Mouse (Mus musculus) forebrain, embryonic 12.5 days (tissue): ENCODE measurements at regions not wholly inside any gene's neighbourhood (a gene's known extent, or its start where the extent isn't known, plus 50 kb on each side); places are given as distances from the start of the nearest gene placed in this dataset.
"Not testable (repeated sequence)": the region's sequence is repeated elsewhere in the genome, so short reads cannot be mapped to it uniquely, and the experiment has no call there.

Experiments
- ATAC-seq: fragments of 200-750 bp; cut with Nextera tagmentation; 2 replicates; pipeline ENCODE4 v1.8.0; 2017; ENCODE audit warnings: moderate TSS enrichment; ENCODE audit not compliant: low FRiP score
- H3K27ac ChIP-seq: fragments of 300-500 bp; sonication (generic); 2 replicates; pipeline ENCODE4 v1.5.1; 2016; ENCODE audit warnings: mild to moderate bottlenecking
- H3K27me3 ChIP-seq: fragments of 300-500 bp; sonication (generic); 2 replicates; pipeline ENCODE4 v1.6.1; 2016; ENCODE audit warnings: mild to moderate bottlenecking
- H3K36me3 ChIP-seq: fragments of 300-500 bp; sonication (generic); replicated peaks from 2 replicates; pipeline ENCODE4 v1.6.1; 2016; ENCODE audit warnings: mild to moderate bottlenecking
- H3K4me1 ChIP-seq: fragments of 300-500 bp; sonication (generic); 2 replicates; pipeline ENCODE4 v1.6.1; 2016
- H3K4me2 ChIP-seq: fragments of 300-500 bp; sonication (generic); 2 replicates; pipeline ENCODE4 v1.6.1; 2016; ENCODE audit warnings: mild to moderate bottlenecking, moderate library complexity
- H3K4me3 ChIP-seq: fragments of 300-500 bp; sonication (generic); replicated peaks from 2 replicates; pipeline ENCODE4 v1.5.1; 2016; ENCODE audit warnings: mild to moderate bottlenecking
- H3K9ac ChIP-seq: fragments of 300-500 bp; sonication (generic); 2 replicates; pipeline ENCODE4 v1.6.1; 2016; ENCODE audit warnings: mild to moderate bottlenecking
- H3K9me3 ChIP-seq: fragments of 300-500 bp; sonication (generic); 2 replicates; pipeline ENCODE4 v1.6.1; 2016
- WGBS: fragments of 180-500 bp; shearing (Covaris S2); methylation state at CpG from one replicate; pipeline ENCODE4 v1.1.7; 2016; 5-methylcytosine and 5-hydroxymethylcytosine counted together

GRCm38 (mm10) chr19:54151766-54152165, 107.8 kb downstream of the Adra2a start:
- H3K9me3 ChIP-seq, H3K4me2 ChIP-seq, H3K27ac ChIP-seq, H3K9ac ChIP-seq, ATAC-seq, H3K4me1 ChIP-seq, H3K4me3 ChIP-seq, H3K36me3 ChIP-seq, H3K27me3 ChIP-seq: not testable (repeated sequence)
- 89% methylated on average over 1 of the region's 1 CpGs for WGBS

- Histone ChIP-seq H3K4me3 (no peak overlapping the region), H3K4me1 (no peaks in the 10 kb centered on the region), H3K9me3 (no peaks in the 10 kb centered on the region), H3K27me3 (no peaks in the 10 kb centered on the region), H3K27ac (no peak overlapping the region), H3K9ac (no peak overlapping the region), H3K36me3 (no peaks in the 10 kb centered on the region), H3K4me2 (no peak overlapping the region)
- 89% methylated on average over 4 of the region's 4 CpGs for WGBS
- no peak for ATAC-seq
Measured at GRCm38 (mm10) chr19:54154400-54154799, 110.4 kb downstream of the Adra2a start.

GRCm38 (mm10) chr19:54170361-54170760, 126.4 kb downstream of the Adra2a start:
- no peak overlapping the region for H3K4me2 ChIP-seq
- ATAC-seq, result no peak
- 52% methylated on average over 2 of the region's 2 CpGs for WGBS

GRCm38 (mm10) chr19:54174090-54175055, 130.4 kb downstream of the Adra2a start:
- Histone ChIP-seq H3K4me2 (no peak overlapping the region), H3K4me3 (no peak overlapping the region), H3K27me3 (no peaks in the 10 kb centered on the region), H3K9me3 (no peaks in the 10 kb centered on the region), H3K36me3 (no peaks in the 10 kb centered on the region), H3K9ac (no peak overlapping the region), H3K4me1 (peaks cover 12% of the 10 kb centered on the region), H3K27ac (no peak overlapping the region)
- WGBS, result 92% methylated on average over 14 of the region's 14 CpGs
- no peak for ATAC-seq

More at GRCm38 (mm10) chr19:54170361-54170760, 126.4 kb downstream of the Adra2a start:
- Histone ChIP-seq H3K9me3 (no peaks in the 10 kb centered on the region), H3K9ac (no peak overlapping the region), H3K36me3 (no peaks in the 10 kb centered on the region), H3K4me3 (no peak overlapping the region), H3K27me3 (no peaks in the 10 kb centered on the region), H3K27ac (no peak overlapping the region), H3K4me1 (peaks cover 12% of the 10 kb centered on the region)

- Histone ChIP-seq H3K9me3 (no peaks in the 10 kb centered on the region), H3K9ac (no peak overlapping the region), H3K4me3 (no peak overlapping the region), H3K27me3 (no peaks in the 10 kb centered on the region), H3K27ac (no peak overlapping the region), H3K36me3 (no peaks in the 10 kb centered on the region), H3K4me2 (no peak overlapping the region), H3K4me1 (peaks cover 12% of the 10 kb centered on the region)
- 44% methylated on average over 7 of the region's 7 CpGs for WGBS
- ATAC-seq, result no peak
Measured at GRCm38 (mm10) chr19:54175766-54176165, 131.8 kb downstream of the Adra2a start.

- Histone ChIP-seq H3K4me3 (no peak overlapping the region), H3K27ac (no peak overlapping the region), H3K36me3 (no peaks in the 10 kb centered on the region), H3K4me2 (no peak overlapping the region), H3K4me1 (no peaks in the 10 kb centered on the region), H3K27me3 (no peaks in the 10 kb centered on the region), H3K9ac (no peak overlapping the region), H3K9me3 (no peaks in the 10 kb centered on the region)
- 91% methylated on average over 6 of the region's 6 CpGs for WGBS
- no peak for ATAC-seq
Measured at GRCm38 (mm10) chr19:54177491-54177890, 133.5 kb downstream of the Adra2a start.

GRCm38 (mm10) chr19:54200407-54200806, 156.5 kb downstream of the Adra2a start:
- ATAC-seq, result no peak

GRCm38 (mm10) chr19:54202456-54202855, 158.5 kb downstream of the Adra2a start:
- no peaks in the 10 kb centered on the region for H3K36me3 ChIP-seq
- H3K27ac ChIP-seq, result no peak overlapping the region
- ATAC-seq, result no peak
- WGBS, result 77% methylated on average over 6 of the region's 6 CpGs
- no peaks in the 10 kb centered on the region for H3K4me1 ChIP-seq
- H3K4me2 ChIP-seq, result no peak overlapping the region
- no peaks in the 10 kb centered on the region for H3K27me3 ChIP-seq
- no peaks in the 10 kb centered on the region for H3K9me3 ChIP-seq
- no peak overlapping the region for H3K4me3 ChIP-seq
- no peak overlapping the region for H3K9ac ChIP-seq

More at GRCm38 (mm10) chr19:54200407-54200806, 156.5 kb downstream of the Adra2a start:
- Histone ChIP-seq H3K36me3 (no peaks in the 10 kb centered on the region), H3K9ac (no peak overlapping the region), H3K4me1 (no peaks in the 10 kb centered on the region), H3K4me2 (no peak overlapping the region), H3K27me3 (no peaks in the 10 kb centered on the region), H3K4me3 (no peak overlapping the region), H3K27ac (no peak overlapping the region), H3K9me3 (no peaks in the 10 kb centered on the region)
- WGBS, result 73% methylated on average over 6 of the region's 6 CpGs

- ATAC-seq, result no peak
Measured at GRCm38 (mm10) chr19:54206819-54207218, 162.9 kb downstream of the Adra2a start.

GRCm38 (mm10) chr19:54212169-54212568, 168.2 kb downstream of the Adra2a start:
- WGBS, result 87% methylated on average over 7 of the region's 7 CpGs
- no peaks in the 10 kb centered on the region for H3K36me3 ChIP-seq
- no peaks in the 10 kb centered on the region for H3K27me3 ChIP-seq
- no peaks in the 10 kb centered on the region for H3K9me3 ChIP-seq
- ATAC-seq, result no peak
- H3K4me1 ChIP-seq, result no peaks in the 10 kb centered on the region
- H3K4me3 ChIP-seq, result no peak overlapping the region
- H3K27ac ChIP-seq, result no peak overlapping the region
- H3K9ac ChIP-seq, result no peak overlapping the region
- H3K4me2 ChIP-seq, result no peak overlapping the region

More at GRCm38 (mm10) chr19:54206819-54207218, 162.9 kb downstream of the Adra2a start:
- Histone ChIP-seq H3K36me3 (no peaks in the 10 kb centered on the region), H3K27ac (no peak overlapping the region), H3K9ac (no peak overlapping the region), H3K4me3 (no peak overlapping the region), H3K4me1 (no peaks in the 10 kb centered on the region), H3K9me3 (no peaks in the 10 kb centered on the region), H3K4me2 (no peak overlapping the region), H3K27me3 (no peaks in the 10 kb centered on the region)
- WGBS, result 82% methylated on average over 6 of the region's 6 CpGs

- no peaks in the 10 kb centered on the region for H3K27me3 ChIP-seq
- 82% methylated on average over 6 of the region's 6 CpGs for WGBS
- no peak overlapping the region for H3K4me2 ChIP-seq
- H3K36me3 ChIP-seq, result no peaks in the 10 kb centered on the region
- H3K27ac ChIP-seq, result no peak overlapping the region
- ATAC-seq, result no peak
- H3K4me3 ChIP-seq, result no peak overlapping the region
- no peak overlapping the region for H3K9ac ChIP-seq
- H3K4me1 ChIP-seq, result peaks cover 8% of the 10 kb centered on the region; the same call in 1 of the 2 replicates
- H3K9me3 ChIP-seq, result no peaks in the 10 kb centered on the region
Measured at GRCm38 (mm10) chr19:54244176-54244575, 200.2 kb downstream of the Adra2a start.

GRCm38 (mm10) chr19:54248256-54248936, 204.4 kb downstream of the Adra2a start:
- no peaks in the 10 kb centered on the region for H3K36me3 ChIP-seq
- no peak overlapping the region for H3K4me2 ChIP-seq
- no peak overlapping the region for H3K27ac ChIP-seq
- no peak overlapping the region for H3K9ac ChIP-seq
- no peak for ATAC-seq
- no peak overlapping the region for H3K4me3 ChIP-seq
- no peaks in the 10 kb centered on the region for H3K27me3 ChIP-seq
- WGBS, result 28% methylated on average over 6 of the region's 6 CpGs
- peaks cover 8% of the 10 kb centered on the region; the same call in 1 of the 2 replicates for H3K4me1 ChIP-seq
- no peaks in the 10 kb centered on the region for H3K9me3 ChIP-seq
